Mouse (Mus musculus): Measurements from ENCODE around the gene A630023A22Rik. TPM values are rescaled to one million over a fixed set of nuclear protein-coding genes. Genes with fewer than 3 reads are reported as not detected.

The A630023A22Rik gene
- not detected for total RNA-seq (2021)
- long read RNA-seq, result 0 reads

- DNase-seq (ENCODE audit: low spot score in 2 of 2), result no peak
These were observed at the start of gene A630023A22Rik for GRCm38 (mm10) chr14:34102601-34103000. Gene A630023A22Rik (minus strand): TSS chr14:34102754.

GRCm38 (mm10) chr14:34152342-34152741, 49.8 kb upstream of the A630023A22Rik start, which contains the start of gene Npy4r:
Gene Npy4r (minus strand): TSS chr14:34152489.
- peak in 1 of 2 experiments; percentile 27 for DNase-seq (ENCODE audit: low spot score in 2 of 2)

GRCm38 (mm10) chr14:34142915-34143314, 40.4 kb upstream of the A630023A22Rik start:
- no peak for DNase-seq (ENCODE audit: low spot score in 2 of 2)

- DNase-seq (ENCODE audit: low spot score in 2 of 2), result no peak
These were observed 39.8 kb upstream of the A630023A22Rik start for GRCm38 (mm10) chr14:34142316-34142715.

- no peak for DNase-seq (ENCODE audit: low spot score in 2 of 2)
These were observed 37.4 kb upstream of the A630023A22Rik start for GRCm38 (mm10) chr14:34139671-34140664.

GRCm38 (mm10) chr14:34135391-34135790, 32.8 kb upstream of the A630023A22Rik start:
- DNase-seq (ENCODE audit: low spot score in 2 of 2), result no peak

GRCm38 (mm10) chr14:34131216-34131615, 28.7 kb upstream of the A630023A22Rik start:
- DNase-seq (ENCODE audit: low spot score in 2 of 2), result no peak

GRCm38 (mm10) chr14:34121691-34122090, 19.1 kb upstream of the A630023A22Rik start:
- DNase-seq (ENCODE audit: low spot score in 2 of 2), result no peak

GRCm38 (mm10) chr14:34120923-34121351, 18.4 kb upstream of the A630023A22Rik start:
- no peak for DNase-seq (ENCODE audit: low spot score in 2 of 2)

GRCm38 (mm10) chr14:34120016-34120910, 17.7 kb upstream of the A630023A22Rik start:
- DNase-seq (ENCODE audit: low spot score in 2 of 2), result no peak

GRCm38 (mm10) chr14:34119046-34119723, 16.6 kb upstream of the A630023A22Rik start:
- DNase-seq (ENCODE audit: low spot score in 2 of 2), result no peak

- no peak for DNase-seq (ENCODE audit: low spot score in 2 of 2)
These were observed 11.8 kb upstream of the A630023A22Rik start for GRCm38 (mm10) chr14:34114311-34114710.

- DNase-seq (ENCODE audit: low spot score in 2 of 2), result no peak
These were observed 5.0 kb upstream of the A630023A22Rik start for GRCm38 (mm10) chr14:34107594-34107993.

GRCm38 (mm10) chr14:34106389-34107062, 4.0 kb upstream of the A630023A22Rik start:
- peak; percentile 23 to 44 for DNase-seq (ENCODE audit: low spot score in 2 of 2)

GRCm38 (mm10) chr14:34104892-34105291, 2.3 kb upstream of the A630023A22Rik start:
- peak; percentile 64 to 74 for DNase-seq (ENCODE audit: low spot score in 2 of 2)

GRCm38 (mm10) chr14:34103855-34104254, 1.3 kb upstream of the A630023A22Rik start:
- DNase-seq (ENCODE audit: low spot score in 2 of 2), result no peak

- no peak for DNase-seq (ENCODE audit: low spot score in 2 of 2)
These were observed 6.4 kb downstream of the A630023A22Rik start for GRCm38 (mm10) chr14:34096161-34096560.

GRCm38 (mm10) chr14:34092856-34093255, 9.7 kb downstream of the A630023A22Rik start:
- DNase-seq (ENCODE audit: low spot score in 2 of 2), result no peak

- no peak for DNase-seq (ENCODE audit: low spot score in 2 of 2)
These were observed 11.1 kb downstream of the A630023A22Rik start for GRCm38 (mm10) chr14:34091475-34091874.

- no peak for DNase-seq (ENCODE audit: low spot score in 2 of 2)
These were observed 12.8 kb downstream of the A630023A22Rik start for GRCm38 (mm10) chr14:34089796-34090195.
